Mouse (Mus musculus) kidney, embryonic 16.5 days (tissue): Measurements from ENCODE around the gene Vldlr. TPM values are rescaled to one million over a fixed set of nuclear protein-coding genes. Genes with fewer than 3 reads are reported as not detected.

Experiments used
- ATAC-seq: fragments of 200-750 bp; cut with Nextera tagmentation; 2 replicates; pipeline ENCODE4 v1.8.0; 2017; ENCODE audit warnings: moderate TSS enrichment; ENCODE audit not compliant: low FRiP score, low TSS enrichment
- H3K27ac ChIP-seq: fragments of 300-500 bp; sonication (generic); 2 replicates; pipeline ENCODE4 v1.5.1; 2014; ENCODE audit warnings: low read length
- H3K27me3 ChIP-seq: fragments of 300-500 bp; sonication (generic); 2 replicates; pipeline ENCODE4 v1.6.1; 2014; ENCODE audit warnings: low read length, control low read depth, mixed read lengths; ENCODE audit not compliant: insufficient read depth
- H3K36me3 ChIP-seq: fragments of 300-500 bp; sonication (generic); 2 replicates; pipeline ENCODE4 v1.6.1; 2014; ENCODE audit warnings: low read length, control low read depth, mixed read lengths; ENCODE audit not compliant: insufficient read depth
- H3K4me1 ChIP-seq: fragments of 300-500 bp; sonication (generic); 2 replicates; pipeline ENCODE4 v1.6.1; 2014; ENCODE audit warnings: low read length, control low read depth, mixed read lengths; ENCODE audit not compliant: insufficient read depth
- H3K4me2 ChIP-seq: fragments of 300-500 bp; sonication (generic); replicated peaks from 2 replicates; pipeline ENCODE4 v1.6.1; 2014; ENCODE audit warnings: low read depth, low read length
- H3K4me3 ChIP-seq: fragments of 300-500 bp; sonication (generic); 2 replicates; pipeline ENCODE4 v1.5.1; 2014; ENCODE audit warnings: mild to moderate bottlenecking, low read length
- H3K9ac ChIP-seq: fragments of 300-500 bp; sonication (generic); replicated peaks from 2 replicates; pipeline ENCODE4 v1.6.1; 2014; ENCODE audit warnings: low read length
- H3K9me3 ChIP-seq: fragments of 300-500 bp; sonication (generic); 2 replicates; pipeline ENCODE4 v1.6.1; 2016; ENCODE audit warnings: low read length, control low read depth
- WGBS: fragments of 180-500 bp; shearing (Covaris S2); extraction: QIAGEN DNeasy Blood & Tissue Kit; methylation state at CpG from one replicate; pipeline ENCODE4 v1.1.7; 2014; 5-methylcytosine and 5-hydroxymethylcytosine counted together
- polyA plus RNA-seq: library from polyadenylated mRNA; unstranded; fragments of >200 nt; fragmentation: Nextera tagmentation; extraction: Ambion mirVana; gene quantifications from 2 replicates; pipeline ENCODE4 v1.2.1, GENCODE M21; 2015

Vldlr gene
- polyA plus RNA-seq, 1 experiment from 2014 or later = 40.0 TPM

- no peak for ATAC-seq
- H3K4me1 ChIP-seq = peaks cover 14% of the 10 kb centered on the region
- 73% methylated on average over 3 of the region's 3 CpGs for WGBS
- H3K9ac ChIP-seq = no peak overlapping the region
- no peak overlapping the region for H3K27ac ChIP-seq
- no peak overlapping the region for H3K4me2 ChIP-seq
- peaks cover 4% of the 10 kb centered on the region; the same call in 1 of the 2 replicates for H3K36me3 ChIP-seq
- no peak overlapping the region for H3K4me3 ChIP-seq
- no peaks in the 10 kb centered on the region for H3K9me3 ChIP-seq
- H3K27me3 ChIP-seq = no peaks in the 10 kb centered on the region
Measured at GRCm38 (mm10) chr19:27226626-27227025, 10.3 kb downstream of the Vldlr start.

GRCm38 (mm10) chr19:27227131-27227530 is 10.8 kb downstream of the Vldlr start:
- Histone ChIP-seq H3K9me3 (no peaks in the 10 kb centered on the region), H3K36me3 (peaks cover 8% of the 10 kb centered on the region; the same call in 1 of the 2 replicates), H3K4me1 (peaks cover 13% of the 10 kb centered on the region), H3K27me3 (no peaks in the 10 kb centered on the region), H3K4me3 (no peak overlapping the region), H3K9ac (no peak overlapping the region), H3K4me2 (no peak overlapping the region), H3K27ac (no peak overlapping the region)
- ATAC-seq = no peak
- 49% methylated on average over 4 of the region's 4 CpGs for WGBS

GRCm38 (mm10) chr19:27228254-27228653 is 12.0 kb downstream of the Vldlr start:
- H3K27ac ChIP-seq = no peak overlapping the region
- H3K4me2 ChIP-seq = no peak overlapping the region
- H3K4me1 ChIP-seq = peaks cover 2% of the 10 kb centered on the region; the same call in 1 of the 2 replicates
- 95% methylated on average over 1 of the region's 1 CpGs for WGBS
- H3K4me3 ChIP-seq = no peak overlapping the region
- no peaks in the 10 kb centered on the region for H3K9me3 ChIP-seq
- ATAC-seq = no peak
- H3K27me3 ChIP-seq = no peaks in the 10 kb centered on the region
- peaks cover 8% of the 10 kb centered on the region; the same call in 1 of the 2 replicates for H3K36me3 ChIP-seq
- no peak overlapping the region for H3K9ac ChIP-seq

- no peaks in the 10 kb centered on the region for H3K9me3 ChIP-seq
- no peak overlapping the region for H3K9ac ChIP-seq
- no peak overlapping the region for H3K27ac ChIP-seq
- ATAC-seq = no peak
- WGBS = 67% methylated on average over 2 of the region's 2 CpGs
- H3K36me3 ChIP-seq = peaks cover 27% of the 10 kb centered on the region
- no peak overlapping the region for H3K4me2 ChIP-seq
- no peaks in the 10 kb centered on the region for H3K27me3 ChIP-seq
- no peaks in the 10 kb centered on the region for H3K4me1 ChIP-seq
- no peak overlapping the region for H3K4me3 ChIP-seq
Measured at GRCm38 (mm10) chr19:27233386-27233785, 17.1 kb downstream of the Vldlr start.

- H3K27me3 ChIP-seq = no peaks in the 10 kb centered on the region
- no peaks in the 10 kb centered on the region for H3K9me3 ChIP-seq
- ATAC-seq = no peak
- 92% methylated on average over 4 of the region's 4 CpGs for WGBS
- no peaks in the 10 kb centered on the region for H3K4me1 ChIP-seq
- H3K36me3 ChIP-seq = peaks cover 67% of the 10 kb centered on the region
- no peak overlapping the region for H3K4me2 ChIP-seq
- H3K27ac ChIP-seq = no peak overlapping the region
- no peak overlapping the region for H3K4me3 ChIP-seq
- no peak overlapping the region for H3K9ac ChIP-seq
Measured at GRCm38 (mm10) chr19:27239913-27240312, 23.6 kb downstream of the Vldlr start.

GRCm38 (mm10) chr19:27243527-27243926 is 27.2 kb downstream of the Vldlr start:
- no peak overlapping the region for H3K4me3 ChIP-seq
- no peak for ATAC-seq
- no peaks in the 10 kb centered on the region for H3K9me3 ChIP-seq
- H3K9ac ChIP-seq = no peak overlapping the region
- no peak overlapping the region for H3K4me2 ChIP-seq
- no peaks in the 10 kb centered on the region for H3K27me3 ChIP-seq
- WGBS = 80% methylated on average over 4 of the region's 4 CpGs
- no peaks in the 10 kb centered on the region for H3K4me1 ChIP-seq
- no peak overlapping the region for H3K27ac ChIP-seq
- H3K36me3 ChIP-seq = peaks cover 70% of the 10 kb centered on the region

GRCm38 (mm10) chr19:27254756-27255155 is 38.5 kb downstream of the Vldlr start:
- no peak overlapping the region for H3K9ac ChIP-seq
- no peaks in the 10 kb centered on the region for H3K36me3 ChIP-seq
- 80% methylated on average over 5 of the region's 5 CpGs for WGBS
- no peak overlapping the region for H3K4me2 ChIP-seq
- H3K9me3 ChIP-seq = no peaks in the 10 kb centered on the region
- ATAC-seq = no peak
- no peaks in the 10 kb centered on the region for H3K4me1 ChIP-seq
- H3K4me3 ChIP-seq = no peak overlapping the region
- no peak overlapping the region for H3K27ac ChIP-seq
- no peaks in the 10 kb centered on the region for H3K27me3 ChIP-seq

- no peak for ATAC-seq
- no peaks in the 10 kb centered on the region for H3K27me3 ChIP-seq
- H3K9ac ChIP-seq = no peak overlapping the region
- H3K4me3 ChIP-seq = no peak overlapping the region
- H3K4me2 ChIP-seq = no peak overlapping the region
- 89% methylated on average over 3 of the region's 3 CpGs for WGBS
- H3K36me3 ChIP-seq = no peaks in the 10 kb centered on the region
- H3K9me3 ChIP-seq = no peaks in the 10 kb centered on the region
- no peak overlapping the region for H3K27ac ChIP-seq
- no peaks in the 10 kb centered on the region for H3K4me1 ChIP-seq
Measured at GRCm38 (mm10) chr19:27255678-27256077, 39.4 kb downstream of the Vldlr start.

- Histone ChIP-seq H3K27me3 (no peaks in the 10 kb centered on the region), H3K9ac (no peak overlapping the region), H3K4me3 (no peak overlapping the region), H3K9me3 (no peaks in the 10 kb centered on the region), H3K27ac (no peak overlapping the region), H3K36me3 (no peaks in the 10 kb centered on the region), H3K4me1 (no peaks in the 10 kb centered on the region), H3K4me2 (no peak overlapping the region)
- WGBS = 74% methylated on average over 4 of the region's 4 CpGs
- no peak for ATAC-seq
Measured at GRCm38 (mm10) chr19:27260102-27260501, 43.8 kb downstream of the Vldlr start.

GRCm38 (mm10) chr19:27260621-27261278 is 44.5 kb downstream of the Vldlr start:
- Histone ChIP-seq H3K9me3 (no peaks in the 10 kb centered on the region), H3K4me3 (no peak overlapping the region), H3K27ac (no peak overlapping the region), H3K4me1 (no peaks in the 10 kb centered on the region), H3K4me2 (no peak overlapping the region), H3K9ac (no peak overlapping the region), H3K27me3 (no peaks in the 10 kb centered on the region), H3K36me3 (no peaks in the 10 kb centered on the region)
- 84% methylated on average over 8 of the region's 8 CpGs for WGBS
- no peak for ATAC-seq
